Mouse (Mus musculus) brain, embryonic 14.5 days (tissue): ENCODE measurements around the gene Cbx8.

ENCODE experiments used
- CTCF ChIP-seq: fragments of 200-500 bp; IDR thresholded peaks from 2 replicates; pipeline ENCODE4 v1.5.1; 2012; ENCODE audit warnings: inconsistent platforms, mild to moderate bottlenecking, moderate library complexity, borderline replicate concordance; ENCODE audit not compliant: insufficient read depth, insufficient read length; ENCODE audit errors: extremely low read depth
- POLR2A ChIP-seq: fragments of 200-500 bp; IDR thresholded peaks from 2 replicates; pipeline ENCODE4 v1.6.1; 2012; ENCODE audit warnings: mild to moderate bottlenecking, inconsistent platforms, borderline replicate concordance; ENCODE audit not compliant: poor library complexity, insufficient read depth, insufficient read length, severe bottlenecking; ENCODE audit errors: extremely low read depth

DNA sequence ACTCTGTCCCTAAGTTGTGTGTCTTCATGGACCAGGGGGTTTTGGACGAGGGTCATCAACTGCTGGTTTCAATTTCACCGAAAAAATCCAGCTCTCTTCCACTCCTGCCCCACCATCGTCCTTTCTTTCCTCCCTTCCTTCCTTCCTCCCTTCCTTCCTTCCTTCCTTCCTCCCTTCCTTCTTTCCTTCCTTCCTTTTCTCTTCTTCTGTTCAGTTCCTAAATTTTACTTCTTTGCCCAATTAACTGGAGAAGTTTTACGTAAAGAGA, 2.4 kb upstream of the Cbx8 start:
- TF ChIP-seq POLR2A (no peak), CTCF (no peak)
